Mouse (Mus musculus) CH12.LX (cell line): ENCODE measurements around the gene Rps3. TPM values are rescaled to one million over a fixed set of nuclear protein-coding genes. Genes with fewer than 3 reads are reported as not detected.

Source experiments
- DNase-seq: peaks from one replicate; pipeline ENCODE4 v3.0.0-alpha.2; 2013; ENCODE audit errors: extremely low read depth
- H3K27ac ChIP-seq: 2 replicates; pipeline ENCODE4 v1.5.1; 2012; ENCODE audit warnings: low read depth, mild to moderate bottlenecking, control low read depth, moderate library complexity; ENCODE audit not compliant: insufficient read depth
- H3K27me3 ChIP-seq: replicated peaks from 2 replicates; pipeline ENCODE3; 2012; ENCODE audit warnings: inconsistent platforms
- H3K36me3 ChIP-seq, 2 experiments: replicated peaks in 1 of 2; 2 replicates each; pipeline versions ENCODE3 to v1.6.1; 2012; ENCODE audit warnings: inconsistent platforms in 1 of 2, low read length in 1 of 2, mild to moderate bottlenecking in 1 of 2, mixed read lengths in 1 of 2, moderate library complexity in 1 of 2; ENCODE audit not compliant: control insufficient read depth in 1 of 2, insufficient read depth in 1 of 2
- H3K4me1 ChIP-seq, 2 experiments: 2 replicates each; pipeline ENCODE4 v1.6.1; 2012; ENCODE audit warnings: inconsistent platforms in 1 of 2, moderate library complexity in 1 of 2; ENCODE audit not compliant: insufficient read depth in 2 of 2, control insufficient read depth in 1 of 2
- H3K4me2 ChIP-seq: 2 replicates; pipeline ENCODE4 v1.6.1; 2012; ENCODE audit warnings: low read depth, mild to moderate bottlenecking, control low read depth; ENCODE audit not compliant: poor library complexity, insufficient read depth, severe bottlenecking
- H3K4me3 ChIP-seq, 3 experiments: fragments of 150-350 bp in 1 of 3; sonication (generic) in 1 of 3; replicated peaks in 1 of 3; 2 replicates each; pipeline versions ENCODE3 to v1.5.1; 2011 to 2012; ENCODE audit warnings: low read depth in 2 of 3, low read length in 2 of 3, mild to moderate bottlenecking in 2 of 3, moderate library complexity in 2 of 3, control low read depth in 1 of 3, improper control_type of control experiment in 1 of 3, inconsistent platforms in 1 of 3, mixed read lengths in 1 of 3; ENCODE audit not compliant: poor library complexity in 1 of 3
- H3K79me2 ChIP-seq: replicated peaks from 2 replicates; pipeline ENCODE4 v1.6.1; 2012; ENCODE audit warnings: mild to moderate bottlenecking, moderate library complexity; ENCODE audit not compliant: control insufficient read depth, poor library complexity, insufficient read depth, severe bottlenecking; ENCODE audit errors: extremely low read depth
- H3K9ac ChIP-seq: 2 replicates; pipeline ENCODE4 v1.6.1; 2012; ENCODE audit warnings: low read depth, mild to moderate bottlenecking, control low read depth, moderate library complexity; ENCODE audit not compliant: insufficient read depth
- H3K9me3 ChIP-seq: replicated peaks from 2 replicates; pipeline ENCODE3; 2012; ENCODE audit warnings: low read length, inconsistent platforms, mixed read lengths
- BHLHE40 ChIP-seq: IDR thresholded peaks from 2 replicates; pipeline ENCODE4 v1.6.1; 2011; ENCODE audit warnings: mild to moderate bottlenecking, low read depth, low read length, improper control_type of control experiment
- CHD1 ChIP-seq: IDR thresholded peaks from 2 replicates; pipeline ENCODE4 v1.6.1; 2012; ENCODE audit warnings: low read depth, low read length, improper control_type of control experiment, inconsistent platforms
- CTCF ChIP-seq, 2 experiments: IDR thresholded peaks in 1 of 2; conservative IDR thresholded peaks in 1 of 2; 2 replicates each; pipeline ENCODE4 v1.5.1; 2011 to 2012; ENCODE audit warnings: low read depth in 2 of 2, low read length in 2 of 2, improper control_type of control experiment in 1 of 2, inconsistent platforms in 1 of 2, mild to moderate bottlenecking in 1 of 2, moderate library complexity in 1 of 2
- EP300 ChIP-seq: IDR thresholded peaks from 2 replicates; pipeline ENCODE4 v1.6.1; 2011; ENCODE audit warnings: low read length, improper control_type of control experiment
- GABPA ChIP-seq: IDR thresholded peaks from 2 replicates; pipeline ENCODE4 v1.6.1; 2012; ENCODE audit warnings: low read depth, low read length, improper control_type of control experiment, inconsistent platforms; ENCODE audit not compliant: insufficient replicate concordance
- IRF4 ChIP-seq: IDR thresholded peaks from 2 replicates; pipeline ENCODE4 v1.6.1; 2014; ENCODE audit warnings: low read depth, mild to moderate bottlenecking, inconsistent platforms, low read length, improper control_type of control experiment
- KAT2A ChIP-seq: IDR thresholded peaks from 2 replicates; pipeline ENCODE4 v1.6.1; 2012; ENCODE audit warnings: low read length, improper control_type of control experiment, inconsistent platforms; ENCODE audit not compliant: insufficient replicate concordance
- MAFK ChIP-seq: IDR thresholded peaks from 2 replicates; pipeline ENCODE4 v1.6.1; 2011; ENCODE audit warnings: low read length, improper control_type of control experiment; ENCODE audit not compliant: insufficient replicate concordance
- MAZ ChIP-seq: IDR thresholded peaks from 2 replicates; pipeline ENCODE4 v1.6.1; 2012; ENCODE audit warnings: low read depth, mild to moderate bottlenecking, inconsistent platforms, low read length, improper control_type of control experiment, moderate library complexity
- MEF2A ChIP-seq: IDR thresholded peaks from 2 replicates; pipeline ENCODE4 v1.6.1; 2014; ENCODE audit warnings: low read depth, mild to moderate bottlenecking, inconsistent platforms, low read length, improper control_type of control experiment, borderline replicate concordance
- MXI1 ChIP-seq: IDR thresholded peaks from 2 replicates; pipeline ENCODE4 v1.6.1; 2011; ENCODE audit warnings: mild to moderate bottlenecking, low read depth, low read length, improper control_type of control experiment
- MYC ChIP-seq: IDR thresholded peaks from 2 replicates; pipeline ENCODE4 v1.6.1; 2011; ENCODE audit warnings: low read depth, mild to moderate bottlenecking, improper control_type of control experiment, low read length
- POLR2AphosphoS2 ChIP-seq: IDR thresholded peaks from 2 replicates; pipeline ENCODE4 v1.6.1; 2011; ENCODE audit warnings: low read depth, low read length, improper control_type of control experiment
- RAD21 ChIP-seq: IDR thresholded peaks from 2 replicates; pipeline ENCODE4 v1.6.1; 2011; ENCODE audit warnings: low read depth, mild to moderate bottlenecking, low read length, improper control_type of control experiment, moderate library complexity
- SIN3A ChIP-seq: IDR thresholded peaks from 2 replicates; pipeline ENCODE4 v1.6.1; 2012; ENCODE audit warnings: low read length, improper control_type of control experiment, inconsistent platforms
- SMC3 ChIP-seq: IDR thresholded peaks from 2 replicates; pipeline ENCODE4 v1.6.1; 2011; ENCODE audit warnings: low read depth, low read length, improper control_type of control experiment
- TBP ChIP-seq: conservative IDR thresholded peaks from 2 replicates; pipeline ENCODE4 v1.6.1; 2011; ENCODE audit warnings: low read depth, low read length, improper control_type of control experiment
- TCF12 ChIP-seq: IDR thresholded peaks from 2 replicates; pipeline ENCODE4 v1.6.1; 2014; ENCODE audit warnings: low read depth, mild to moderate bottlenecking, inconsistent platforms, low read length, improper control_type of control experiment
- USF1 ChIP-seq: IDR thresholded peaks from 2 replicates; pipeline ENCODE4 v1.6.1; 2014; ENCODE audit warnings: low read depth, mild to moderate bottlenecking, inconsistent platforms, low read length, improper control_type of control experiment
- USF2 ChIP-seq: conservative IDR thresholded peaks from 2 replicates; pipeline ENCODE4 v1.6.1; 2011; ENCODE audit warnings: low read depth, low read length, improper control_type of control experiment
- ZC3H11A ChIP-seq: IDR thresholded peaks from 2 replicates; pipeline ENCODE4 v1.6.1; 2012; ENCODE audit warnings: low read depth, mild to moderate bottlenecking, inconsistent platforms, low read length, improper control_type of control experiment
- ZNF384 ChIP-seq: IDR thresholded peaks from 2 replicates; pipeline ENCODE4 v1.6.1; 2012; ENCODE audit warnings: low read depth, low read length, improper control_type of control experiment, inconsistent platforms
- dilution Hi-C: fragments of 300-500 bp; cut with MboI; formaldehyde crosslinking; loops from 2 replicates; pipeline ENCODE4 v1.14.3; 2020; ENCODE audit warnings: low sequenced_read_pairs; ENCODE audit not compliant: extremely low pct_unique_long_range_greater_than_20kb, extremely low pct_ligation_motif_present
- in situ Hi-C: fragments of 300-500 bp; cut with MboI; formaldehyde crosslinking; loops from 3 replicates; pipeline ENCODE4 v1.14.3; 2019; ENCODE audit warnings: low sequenced_read_pairs, low pct_ligation_motif_present, low pct_unique_long_range_greater_than_20kb, mixed read lengths
- polyA plus RNA-seq: library from polyadenylated mRNA; unstranded; fragments of >175 nt; gene quantifications from 2 replicates; pipeline ENCODE4 v1.2.1, GENCODE M21; 2012; ENCODE audit warnings: low read depth; ENCODE audit not compliant: insufficient read length
- total RNA-seq, 2 experiments: library from RNA; depleted of rRNA; stranded (reverse); fragments of 300-350 nt in 1 of 2; fragments of >200 nt in 1 of 2; gene quantifications; 2 replicates each; pipeline ENCODE4 v1.2.3; 2012 to 2014

Rps3 gene
- total and polyA plus RNA-seq, 3 experiments: 1,738 to 3,699 (median 2,320) TPM

- dilution Hi-C loops: no loop called here
- H3K4me2 ChIP-seq: no peak overlapping the region
- peaks cover 3 to 34% of the 10 kb centered on the region in 2 experiments; a peak in 3 of 4 replicates for H3K4me1 ChIP-seq
- TF ChIP-seq EP300 (no peak), ZNF384 (no peak), MXI1 (no peak), RAD21 (no peak), BHLHE40 (no peak), ZC3H11A (no peak), IRF4 (no peak), MAZ (no peak), MEF2A (no peak), SIN3A (no peak)
- H3K9ac ChIP-seq: no peak overlapping the region
- in situ Hi-C loops: no loop called here
- H3K27me3 ChIP-seq: no peaks in the 10 kb centered on the region
- no peaks in the 10 kb centered on the region for H3K36me3 ChIP-seq
- no peak overlapping the region for H3K4me3 ChIP-seq
- H3K79me2 ChIP-seq: no peaks in the 10 kb centered on the region
- H3K27ac ChIP-seq: no peak overlapping the region
- H3K9me3 ChIP-seq: no peaks in the 10 kb centered on the region
- DNase-seq: no peak
Observed at GRCm38 (mm10) chr7:99528547-99528946, 45.0 kb upstream of the Rps3 start.

GRCm38 (mm10) chr7:99523837-99524236 lies 40.3 kb upstream of the Rps3 start:
- no peak overlapping the region for H3K9ac ChIP-seq
- dilution Hi-C loops: no loop called here

GRCm38 (mm10) chr7:99523121-99523520 lies 39.6 kb upstream of the Rps3 start:
- H3K9me3 ChIP-seq: no peaks in the 10 kb centered on the region
- in situ Hi-C loops: no loop called here
- dilution Hi-C loops: no loop called here
- H3K9ac ChIP-seq: no peak overlapping the region
- no peaks in the 10 kb centered on the region for H3K79me2 ChIP-seq
- H3K4me2 ChIP-seq: no peak overlapping the region
- TF ChIP-seq GABPA (no peak), USF2 (no peak), TCF12 (no peak), MAZ (no peak), CHD1 (no peak), IRF4 (no peak), SMC3 (no peak), MEF2A (no peak), USF1 (no peak), MAFK (no peak), KAT2A (no peak), EP300 (no peak), TBP (no peak)
- TF ChIP-seq, all 38 proteins: peak for 0
- no peak for DNase-seq
- H3K27ac ChIP-seq: no peak overlapping the region
- no peaks in the 10 kb centered on the region for H3K36me3 ChIP-seq
- H3K4me1 ChIP-seq: peaks cover 0 to 3% of the 10 kb centered on the region in 2 experiments; a peak in 1 of 4 replicates
- H3K27me3 ChIP-seq: no peaks in the 10 kb centered on the region
- H3K4me3 ChIP-seq: no peak overlapping the region

More at GRCm38 (mm10) chr7:99523837-99524236, 40.3 kb upstream of the Rps3 start:
- no peaks in the 10 kb centered on the region for H3K36me3 ChIP-seq
- no peak for DNase-seq
- H3K27me3 ChIP-seq: no peaks in the 10 kb centered on the region
- no peaks in the 10 kb centered on the region for H3K79me2 ChIP-seq
- no peaks in the 10 kb centered on the region for H3K9me3 ChIP-seq
- H3K4me3 ChIP-seq: no peak overlapping the region
- TF ChIP-seq CTCF (conservative IDR thresholded peaks at IDR 0.05 in 1 of 2, IDR thresholded peaks at IDR 0.05 in 1 of 2; ENCODE audit: low read depth in 2 of 2, low read length in 2 of 2) (no peak), POLR2AphosphoS2 (no peak), BHLHE40 (no peak), MYC (no peak), GABPA (no peak), RAD21 (no peak), TCF12 (no peak), ZC3H11A (no peak)
- TF ChIP-seq, all 38 proteins: peak for 0
- Histone ChIP-seq H3K4me1 (peaks cover 0 to 3% of the 10 kb centered on the region in 2 experiments; a peak in 1 of 4 replicates), H3K4me2 (no peak overlapping the region), H3K27ac (no peak overlapping the region)
- in situ Hi-C loops: no loop called here
